Mouse (Mus musculus): ENCODE data around the gene Hs6st1.
A peak's percentile ranks its signal among the peaks of the same experiment; 100 is the strongest.

- no peak for TF ChIP-seq CTCF (IDR thresholded peaks at IDR 0.05; ENCODE audit: insufficient read depth, low read length)
- TF ChIP-seq POLR2A (IDR thresholded peaks at IDR 0.05; ENCODE audit: borderline replicate concordance, extremely low read depth, low read depth, low read length), result peak; percentile 46; the same call in 1 of the 2 replicates
These were observed at the start of gene Hs6st1 for GRCm38 (mm10) chr1:36068076-36068475.
